Mouse (Mus musculus) cortical plate, adult 2 months (tissue): ENCODE data around the gene Use1.

Experiments used
- CTCF ChIP-seq: fragments of 200-500 bp; IDR thresholded peaks from 2 replicates; pipeline ENCODE4 v1.5.1; 2011; ENCODE audit warnings: mild to moderate bottlenecking, control low read depth, low read length; ENCODE audit not compliant: insufficient read depth; ENCODE audit errors: extremely low read depth
- POLR2A ChIP-seq: fragments of 200-500 bp; IDR thresholded peaks from 2 replicates; pipeline ENCODE4 v1.6.1; 2011; ENCODE audit warnings: mild to moderate bottlenecking, low read length, control low read depth; ENCODE audit not compliant: insufficient read depth; ENCODE audit errors: extremely low read depth

GRCm38 (mm10) chr8:71379512-71380075 is 12.9 kb downstream of the Use1 start:
- no peak for TF ChIP-seq POLR2A
- TF ChIP-seq CTCF: no peak
